Mouse (Mus musculus): ENCODE data around the gene Prlh.

Gene Prlh

DNA sequence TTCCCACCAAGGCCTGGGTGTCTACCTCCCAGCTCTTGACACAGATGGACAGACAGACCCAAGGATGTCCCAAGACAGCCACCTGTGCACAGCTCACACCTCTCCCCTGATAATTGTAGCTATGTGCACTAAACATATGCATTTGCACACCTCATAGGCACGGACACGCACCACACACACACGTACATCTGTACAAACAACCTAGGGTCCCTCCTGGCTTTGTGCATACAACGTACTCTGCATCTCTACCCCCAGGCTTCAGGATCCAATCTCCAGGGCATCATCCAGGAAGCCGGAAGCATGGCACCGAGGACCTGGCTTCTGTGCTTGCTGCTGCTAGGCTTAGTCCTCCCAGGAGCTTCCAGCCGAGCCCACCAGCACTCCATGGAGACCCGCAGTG, at the start of gene Prlh:
TSS of gene Prlh (plus strand) at position 301 of the 400 bp plus-strand sequence.
- DNase-seq (ENCODE audit: low read depth, low spot score): no peak

DNA sequence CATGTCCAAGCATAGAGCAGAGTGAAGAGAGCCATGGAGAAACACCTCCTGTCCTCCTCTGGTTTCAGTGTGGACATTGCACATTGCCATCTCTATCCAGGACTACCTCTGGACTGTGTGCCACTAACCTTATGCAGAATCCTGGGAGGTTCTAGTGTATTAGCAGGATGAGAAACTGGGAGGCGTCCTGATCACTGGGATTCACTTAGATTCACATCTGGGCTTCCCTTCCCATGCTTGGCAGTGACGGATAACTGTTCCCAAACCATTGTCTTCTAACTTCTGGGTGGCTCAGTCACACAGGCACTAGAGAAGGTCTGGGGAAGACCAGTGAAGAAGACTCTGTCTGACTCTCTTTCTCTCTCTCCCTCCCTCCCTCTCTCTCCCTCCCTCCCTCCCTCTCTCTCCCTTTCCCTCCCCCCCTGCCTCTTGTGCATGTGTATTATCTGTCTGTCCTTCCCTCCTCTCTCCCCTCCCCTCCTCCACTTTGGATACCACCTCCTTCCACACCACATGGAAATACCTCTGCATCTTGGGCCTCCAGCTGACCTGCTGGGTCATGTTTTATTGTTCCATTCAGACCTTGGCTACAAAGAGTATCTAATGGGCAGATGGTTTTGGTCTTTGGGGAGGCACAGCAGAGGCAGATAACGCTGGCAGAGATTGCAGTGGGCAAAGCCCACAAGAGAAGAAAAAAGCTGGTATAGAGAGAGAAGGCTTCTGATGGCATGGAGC, 49.5 kb upstream of the Prlh start:
- no peak for DNase-seq (ENCODE audit: low read depth, low spot score)

DNA sequence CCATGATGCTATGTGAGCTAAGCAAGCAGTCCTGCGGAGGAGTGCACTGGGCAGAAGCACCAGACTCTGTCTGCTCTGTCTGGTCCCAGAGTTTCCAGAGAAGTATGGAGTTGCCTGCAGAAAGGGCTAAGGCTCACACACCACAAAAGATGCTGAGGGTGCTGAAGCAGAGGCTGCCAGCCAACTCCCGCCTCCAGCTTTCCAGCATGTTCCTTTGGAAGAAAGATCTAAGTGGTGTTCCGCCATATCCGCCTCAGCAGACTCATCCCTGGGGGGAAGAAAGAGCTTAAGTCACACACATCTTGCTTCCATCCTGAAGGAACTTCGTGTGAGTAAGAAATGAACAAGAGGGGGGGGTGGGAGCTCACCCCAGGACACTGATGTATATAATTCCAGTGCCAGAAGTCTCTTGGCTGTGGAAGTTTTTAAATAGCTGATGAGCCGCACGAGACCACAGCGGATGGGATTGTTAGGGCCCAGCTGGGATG, 48.9 kb upstream of the Prlh start:
- DNase-seq (ENCODE audit: low read depth, low spot score): no peak

DNA sequence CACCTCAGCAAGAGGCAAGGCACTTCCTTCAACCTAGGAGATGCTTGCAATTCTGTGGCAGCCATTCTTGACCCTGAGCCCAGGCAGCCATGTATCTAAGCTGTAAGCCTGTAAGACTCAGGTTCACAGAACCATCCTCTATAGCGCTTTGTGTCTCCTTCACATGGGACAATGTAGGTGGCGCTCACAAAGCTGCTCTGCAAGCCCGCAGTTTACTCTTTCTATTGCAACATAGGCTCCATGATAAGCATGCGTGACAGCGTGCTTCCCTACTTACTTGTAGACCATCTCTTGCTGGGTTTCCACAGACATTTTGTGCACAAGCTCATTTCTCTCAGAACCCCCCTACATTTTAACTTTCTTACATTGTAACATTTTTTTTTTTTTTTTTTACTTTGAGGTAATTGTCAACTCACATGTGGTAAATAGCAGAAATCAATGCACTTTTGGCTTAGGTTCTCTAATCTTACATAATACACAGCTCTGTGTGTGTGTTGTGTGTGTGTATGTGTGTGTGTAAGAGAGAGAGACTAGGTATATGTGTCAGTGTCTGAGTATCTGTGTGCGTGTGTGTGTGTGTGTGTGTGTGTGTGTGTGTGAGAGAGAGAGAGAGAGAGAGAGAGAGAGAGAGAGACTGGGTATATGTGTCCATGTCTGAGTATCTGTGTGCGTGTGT, 48.0 kb upstream of the Prlh start:
- DNase-seq (ENCODE audit: low read depth, low spot score): no peak

DNA sequence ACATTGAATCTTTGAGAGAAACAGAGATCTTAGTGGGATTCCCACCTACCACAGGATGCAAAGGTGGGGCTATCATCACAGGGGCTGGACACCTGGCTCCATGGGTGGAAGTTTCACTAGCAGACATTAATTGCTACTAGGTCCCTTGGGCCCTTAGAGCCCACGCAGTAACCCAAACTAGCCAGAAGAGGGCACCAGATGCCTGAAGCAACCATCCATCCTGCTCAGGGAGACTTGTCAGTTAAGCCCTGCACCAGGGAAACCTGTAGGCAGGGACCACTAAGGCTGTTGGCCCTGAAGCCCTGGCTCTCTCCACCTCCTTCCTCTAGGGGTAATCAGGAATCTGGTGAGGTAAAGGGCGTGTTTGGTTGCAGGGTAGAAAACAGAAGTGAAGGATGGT, 46.6 kb upstream of the Prlh start:
- DNase-seq (ENCODE audit: low read depth, low spot score): no peak

DNA sequence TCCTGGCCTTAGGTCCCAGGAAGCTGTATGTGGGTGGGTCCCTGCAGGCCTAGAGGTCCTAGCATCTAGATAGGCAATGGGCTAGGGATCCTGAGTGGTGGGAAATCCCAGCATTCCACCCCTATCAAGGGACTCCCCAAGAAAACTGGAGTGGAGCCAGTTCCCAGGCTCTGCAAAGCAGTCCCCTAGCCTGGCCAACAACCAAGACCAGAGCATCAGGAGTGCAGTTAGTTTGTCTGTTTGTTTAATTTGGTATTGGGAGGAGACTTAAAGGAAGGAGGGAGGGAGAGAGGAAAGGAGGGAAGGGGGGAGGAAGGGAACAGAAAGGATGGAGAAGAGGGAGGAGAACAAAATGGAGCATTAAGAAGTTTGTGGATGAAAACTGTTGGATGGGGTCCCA, 43.7 kb upstream of the Prlh start:
- DNase-seq (ENCODE audit: low read depth, low spot score): no peak

DNA sequence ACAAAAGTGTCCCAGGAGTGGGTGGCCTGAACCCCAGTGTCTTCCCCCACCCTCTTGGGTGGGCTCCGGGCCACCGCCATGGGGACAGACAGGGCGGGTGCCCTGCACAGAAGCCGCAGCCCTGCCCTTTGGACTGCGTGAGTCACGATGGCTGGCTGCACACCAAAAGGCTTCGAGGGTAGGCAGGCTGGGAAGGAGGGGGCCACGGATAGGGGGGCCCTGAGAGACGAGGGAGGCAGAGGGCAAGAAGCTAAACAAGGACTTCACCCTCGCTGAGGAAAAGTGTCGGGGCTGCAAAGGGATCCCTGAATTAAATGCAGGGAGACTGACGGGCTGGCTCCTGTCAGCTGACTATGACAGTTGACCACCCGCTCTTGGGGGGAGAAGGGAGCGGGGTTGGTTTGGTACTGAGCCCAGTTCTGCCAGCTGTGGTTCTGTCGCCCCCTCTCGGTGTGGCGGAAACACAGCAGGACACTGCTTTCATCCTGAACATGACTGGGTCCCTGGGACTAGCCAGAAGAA, 43.2 kb upstream of the Prlh start:
- no peak for DNase-seq (ENCODE audit: low read depth, low spot score)

DNA sequence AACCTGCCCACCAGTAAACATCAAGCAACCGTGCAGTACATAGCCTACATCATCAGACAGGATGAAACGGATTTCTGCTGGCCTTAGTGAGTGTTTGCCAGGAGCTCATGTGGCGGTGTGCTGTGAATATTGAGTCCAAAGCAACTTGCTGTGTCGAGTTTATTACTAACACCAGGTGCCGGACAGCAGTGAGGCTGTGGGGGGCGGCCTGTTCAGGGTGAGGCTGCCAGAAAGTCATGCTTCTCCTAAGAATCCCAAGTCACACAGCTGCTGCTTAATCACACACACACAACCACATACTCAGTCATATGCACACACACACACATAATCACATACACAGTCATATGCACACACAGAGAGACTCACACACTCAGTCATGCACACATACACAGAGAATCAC, 39.7 kb upstream of the Prlh start:
- no peak for DNase-seq (ENCODE audit: low read depth, low spot score)

DNA sequence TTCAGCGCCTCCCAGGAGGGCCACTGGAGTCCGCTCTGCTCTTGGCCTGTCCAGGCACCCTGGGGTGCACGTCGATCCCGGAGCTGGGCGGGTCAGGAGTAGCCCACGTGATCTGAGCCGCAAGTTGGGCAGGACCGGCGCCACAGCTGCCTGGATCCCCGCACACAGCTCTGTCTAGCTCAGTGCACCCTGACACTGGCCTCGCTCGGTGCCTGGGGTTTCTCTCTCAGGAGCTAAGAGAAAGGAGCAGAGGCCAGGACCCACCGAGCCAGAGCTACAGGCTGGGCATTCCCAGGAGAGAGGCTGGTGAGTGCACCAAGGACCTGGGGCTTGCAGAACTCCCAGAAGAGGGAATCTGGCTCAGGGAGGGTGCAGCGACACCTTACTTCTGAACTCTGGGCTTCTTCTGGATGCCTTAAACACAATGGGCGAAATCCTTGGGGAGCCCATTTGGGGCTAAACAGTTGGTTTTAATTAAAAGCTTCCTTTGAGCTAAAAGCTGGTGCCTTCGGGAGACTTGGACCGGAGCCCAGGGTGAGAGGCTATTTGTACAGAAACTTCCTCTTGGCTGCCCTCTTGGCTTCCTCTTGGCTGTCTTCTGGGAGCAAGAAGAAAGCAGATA, 37.8 kb upstream of the Prlh start, which contains the start of gene Mlph:
TSS of gene Mlph (plus strand) at position 138 of the 622 bp plus-strand sequence.
- no peak for DNase-seq (ENCODE audit: low read depth, low spot score)

DNA sequence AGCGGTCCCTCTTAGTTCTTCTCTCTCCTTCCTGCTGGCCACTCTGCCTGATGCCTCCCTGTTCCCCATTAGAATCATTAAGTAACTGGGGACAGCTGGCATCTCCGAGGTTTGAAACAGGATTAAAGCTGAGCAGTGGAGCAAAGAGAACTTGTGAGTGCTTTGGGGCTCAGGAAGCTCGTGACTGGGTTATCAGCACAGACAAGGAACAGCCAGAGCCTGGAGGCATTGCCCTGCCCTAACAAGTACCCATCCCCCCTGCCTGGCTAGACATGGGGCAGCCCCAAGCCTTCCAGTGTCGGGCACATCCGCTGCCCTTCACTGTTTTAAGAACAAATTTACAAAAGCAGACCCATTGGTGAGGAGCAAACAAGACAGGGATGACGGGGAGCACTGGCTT, 35.4 kb upstream of the Prlh start:
- DNase-seq (ENCODE audit: low read depth, low spot score): no peak

DNA sequence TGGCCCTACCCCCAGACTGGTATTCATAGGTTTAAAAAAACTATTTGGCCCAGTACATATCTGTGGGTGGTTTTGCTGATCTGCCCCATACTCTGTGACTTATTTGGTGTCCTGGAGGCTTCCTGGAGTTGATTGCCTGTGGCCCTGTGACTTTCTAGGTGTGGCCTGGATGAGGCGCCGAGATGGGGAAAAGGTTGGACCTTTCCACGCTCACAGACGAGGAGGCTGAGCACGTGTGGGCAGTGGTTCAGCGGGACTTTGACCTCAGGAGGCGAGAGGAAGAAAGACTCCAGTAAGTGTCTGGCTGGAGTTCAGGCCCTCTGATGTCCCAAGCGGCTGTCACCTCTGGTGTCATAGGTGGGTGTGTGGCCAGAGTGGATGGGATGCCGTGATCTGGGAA, 31.2 kb upstream of the Prlh start:
- no peak for DNase-seq (ENCODE audit: low read depth, low spot score)

DNA sequence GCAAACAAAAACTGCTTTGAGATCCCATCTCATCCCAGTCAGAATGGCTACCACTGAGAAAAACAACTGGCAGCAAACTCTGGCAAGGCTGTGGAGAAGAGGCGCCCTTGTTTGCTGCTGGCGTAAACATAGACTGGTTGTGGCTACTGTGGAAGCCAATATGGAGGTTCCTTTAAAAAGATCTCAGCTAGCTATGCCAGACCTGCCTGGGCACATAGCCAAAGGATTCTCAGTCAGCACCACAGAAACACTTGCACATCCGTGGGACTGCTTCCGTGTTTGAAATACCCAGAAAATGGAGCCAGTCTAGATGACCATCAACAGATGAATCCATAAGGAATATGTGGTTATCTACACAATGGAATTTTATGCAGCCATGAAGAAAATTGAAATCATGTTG, 26.9 kb upstream of the Prlh start:
- DNase-seq (ENCODE audit: low read depth, low spot score): no peak

DNA sequence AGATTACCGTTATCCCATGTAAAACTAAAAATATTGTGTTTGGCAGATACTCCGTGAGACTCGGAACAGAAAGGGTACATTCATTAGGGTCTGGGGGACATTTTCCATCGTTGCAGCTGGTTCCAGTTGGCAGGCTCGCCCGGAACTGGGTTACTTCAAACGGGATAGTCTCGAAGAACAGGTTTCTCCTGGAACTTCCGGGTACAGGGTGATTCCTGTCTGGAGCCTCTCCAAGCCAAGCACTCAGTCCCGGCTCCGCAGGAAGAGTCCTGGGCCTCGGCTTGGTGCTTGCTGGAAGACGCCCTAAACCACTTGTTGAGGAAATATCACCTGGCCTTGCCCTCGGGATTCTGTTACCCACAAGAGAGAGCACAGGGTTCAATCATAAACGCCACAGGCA, 25.6 kb upstream of the Prlh start:
- DNase-seq (ENCODE audit: low read depth, low spot score): no peak

DNA sequence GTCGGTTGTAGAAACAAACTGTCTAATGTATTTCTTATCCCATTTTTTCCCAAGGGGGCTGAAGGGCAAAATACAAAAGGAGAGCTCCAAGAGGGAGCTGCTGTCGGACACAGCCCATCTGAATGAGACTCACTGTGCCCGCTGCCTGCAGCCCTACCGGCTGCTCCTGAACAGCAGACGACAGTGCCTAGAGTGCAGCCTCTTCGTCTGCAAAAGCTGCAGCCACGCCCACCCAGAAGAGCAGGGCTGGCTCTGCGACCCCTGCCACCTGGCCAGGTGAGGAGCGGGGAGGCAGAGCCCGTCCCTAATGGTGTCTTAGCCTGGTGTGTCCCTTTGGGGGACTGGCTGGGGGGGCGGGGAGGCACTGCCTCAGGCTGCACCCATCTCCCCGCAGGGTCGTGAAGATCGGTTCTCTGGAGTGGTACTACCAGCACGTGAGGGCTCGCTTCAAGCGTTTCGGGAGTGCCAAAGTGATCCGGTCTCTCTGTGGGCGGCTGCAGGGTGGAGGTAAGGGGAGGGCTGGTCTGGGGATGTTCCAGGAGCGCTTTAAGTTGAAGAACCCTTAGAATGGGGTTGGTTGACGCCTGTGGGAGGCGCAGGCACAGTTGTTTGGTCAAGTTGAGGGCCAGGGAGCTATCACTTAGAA, 24.9 kb upstream of the Prlh start:
- no peak for DNase-seq (ENCODE audit: low read depth, low spot score)

DNA sequence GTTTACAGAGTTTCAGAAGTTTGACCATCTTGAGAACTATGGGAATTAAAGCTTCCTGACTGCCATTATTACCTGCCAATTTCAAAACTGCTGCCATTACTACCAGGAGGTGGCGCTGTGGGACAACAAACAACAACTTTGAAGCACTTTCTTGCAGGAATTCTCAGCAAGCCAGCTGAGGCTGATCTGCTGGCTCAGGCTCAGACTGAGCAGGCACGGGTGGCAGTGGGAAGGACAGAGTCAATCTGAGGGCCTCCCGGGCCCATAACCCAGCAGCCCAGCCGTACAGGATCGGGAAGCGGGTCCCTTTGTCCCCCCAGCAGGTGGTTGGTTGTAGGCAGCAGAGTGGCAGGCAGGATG, 24.4 kb upstream of the Prlh start:
- DNase-seq (ENCODE audit: low read depth, low spot score): peak; percentile 36

DNA sequence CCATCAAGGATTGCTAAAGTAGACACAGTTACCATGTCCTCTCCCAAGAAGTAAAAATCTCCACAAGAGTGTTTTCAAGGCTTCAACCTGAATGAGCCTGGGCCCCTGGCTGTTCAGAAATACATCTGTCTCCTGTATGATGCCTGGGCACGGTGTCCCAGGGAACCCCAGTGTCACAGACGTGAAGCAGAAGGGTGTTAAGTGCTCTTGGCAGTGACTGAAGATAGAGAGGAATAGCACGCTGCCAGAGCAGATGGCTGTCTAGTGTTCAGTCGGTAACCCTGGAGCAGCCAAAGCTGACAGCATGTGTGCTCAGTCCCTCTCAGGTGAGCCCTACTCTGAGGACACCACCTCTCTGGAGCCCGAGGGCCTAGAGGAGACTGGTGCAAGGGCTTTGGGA, 19.9 kb upstream of the Prlh start:
- no peak for DNase-seq (ENCODE audit: low read depth, low spot score)

DNA sequence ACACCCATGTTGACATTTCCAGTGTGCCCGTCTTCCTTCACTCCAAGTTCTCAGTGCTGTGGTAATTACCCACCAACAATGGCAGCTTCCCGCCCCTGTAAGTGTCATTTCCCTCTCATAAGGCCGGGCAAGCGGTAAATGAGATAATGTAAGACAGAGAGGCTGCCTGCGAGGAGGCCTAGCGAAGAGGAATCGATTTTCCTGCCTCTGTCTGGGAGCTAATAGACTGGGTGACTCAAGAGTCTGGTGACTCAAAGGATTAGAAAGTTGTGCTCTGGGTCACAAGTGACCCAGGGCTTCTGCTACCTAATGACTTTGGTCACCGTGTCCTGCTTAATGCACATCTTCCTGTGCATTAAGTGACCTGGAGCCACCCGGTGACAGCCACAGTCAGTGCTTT, 15.9 kb upstream of the Prlh start:
- DNase-seq (ENCODE audit: low read depth, low spot score): no peak

DNA sequence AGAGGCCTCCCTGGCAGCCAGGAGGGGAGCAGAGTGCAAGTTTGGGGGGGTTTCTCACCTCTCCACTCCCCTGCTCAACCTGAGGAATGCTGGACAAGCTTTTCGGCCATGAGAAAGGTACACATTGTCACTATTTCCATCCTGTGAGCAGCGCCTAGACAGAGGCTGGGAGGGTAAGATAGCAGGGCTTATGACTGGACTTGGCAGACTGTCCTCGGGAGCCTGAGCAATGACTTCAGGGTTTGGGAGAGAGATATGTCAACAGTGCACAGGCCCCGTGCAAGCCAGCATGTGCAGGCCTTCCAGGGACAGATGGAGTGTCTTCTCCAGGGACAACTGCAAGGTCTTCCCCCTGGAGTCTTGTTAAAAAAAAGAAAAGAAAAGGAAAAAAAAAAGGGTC, 12.9 kb upstream of the Prlh start:
- DNase-seq (ENCODE audit: low read depth, low spot score): no peak

DNA sequence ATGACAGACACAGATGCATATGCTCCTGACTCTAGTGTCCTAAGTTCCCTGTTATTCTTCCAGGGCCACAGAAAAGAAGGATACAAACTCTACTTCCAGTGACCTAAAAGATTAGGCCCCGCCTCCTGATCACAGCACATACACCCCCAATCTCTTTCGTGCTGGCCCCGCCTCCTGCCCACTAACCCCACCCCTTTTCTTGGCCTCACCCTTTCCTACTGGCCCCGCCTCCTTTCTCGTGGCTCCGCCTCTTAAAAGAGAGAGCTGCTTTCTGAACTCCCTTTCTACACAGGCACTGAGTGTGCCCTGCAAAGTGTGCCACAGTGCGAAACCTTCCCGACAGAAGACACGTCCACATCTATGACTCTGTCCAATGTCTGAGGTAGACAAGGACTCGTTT, 7.7 kb upstream of the Prlh start:
- DNase-seq (ENCODE audit: low read depth, low spot score): peak; percentile 30

DNA sequence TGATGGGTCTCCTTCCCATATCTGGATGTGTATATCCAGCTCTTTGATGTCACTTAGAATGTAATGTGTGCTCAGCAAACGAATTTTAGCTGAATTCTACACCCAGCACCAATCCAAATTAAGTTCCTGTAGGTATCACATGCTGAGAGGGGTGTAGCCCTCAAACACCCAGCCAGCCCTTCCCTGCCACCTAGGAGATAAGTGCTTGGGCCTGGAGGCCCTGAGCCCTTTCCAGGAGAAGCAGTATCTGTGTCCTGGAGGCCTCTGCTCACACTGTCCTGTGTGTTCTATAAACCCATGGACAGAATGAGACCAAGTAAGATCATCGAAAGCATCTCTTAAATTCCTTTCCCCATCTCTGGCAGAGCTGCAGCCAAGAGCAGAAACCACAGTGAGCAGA, 5.7 kb upstream of the Prlh start:
- peak; percentile 40 for DNase-seq (ENCODE audit: low read depth, low spot score)

DNA sequence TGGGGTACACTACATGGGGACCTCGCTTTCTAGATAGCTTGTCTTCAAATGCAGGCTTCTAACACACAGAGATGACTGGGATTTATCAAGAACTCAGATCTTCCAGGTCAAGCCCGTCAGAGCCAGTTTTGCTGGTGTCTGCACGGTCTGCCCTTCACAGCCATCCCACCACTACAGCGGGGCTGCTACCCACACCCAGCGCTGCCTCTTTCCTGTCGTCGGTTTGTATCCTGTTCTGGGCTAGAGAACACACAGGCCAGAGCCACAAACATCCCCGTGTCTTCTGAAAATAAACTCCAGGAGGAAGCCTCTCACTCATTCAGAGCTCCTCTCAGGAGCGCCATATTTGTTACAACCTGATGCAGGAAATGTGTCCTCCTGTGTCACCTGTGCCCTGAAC, 3.6 kb upstream of the Prlh start:
- DNase-seq (ENCODE audit: low read depth, low spot score): no peak

DNA sequence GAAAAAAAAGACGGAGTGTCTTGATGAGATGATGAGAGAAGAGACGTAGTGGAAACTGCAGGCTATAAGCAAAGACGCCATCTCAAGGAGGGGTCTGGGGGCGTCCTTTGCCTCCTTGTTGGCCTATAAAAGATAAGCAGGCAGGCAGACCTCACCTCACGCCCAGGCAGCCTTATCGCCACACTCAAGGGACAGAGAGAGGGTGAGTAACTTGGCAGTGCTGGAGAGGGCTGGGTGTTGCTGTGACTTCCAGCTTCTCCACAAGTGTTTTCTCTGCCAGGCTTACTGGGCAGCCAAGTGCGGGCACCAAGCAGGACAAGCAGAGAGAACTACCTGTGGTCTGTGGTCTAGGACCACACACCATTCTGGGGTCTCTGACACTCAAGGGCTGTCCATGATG, 1.2 kb upstream of the Prlh start:
- DNase-seq (ENCODE audit: low read depth, low spot score): no peak
